Mouse (Mus musculus) retina, adult 2 months (tissue): ENCODE measurements around the gene Gpc6.

ENCODE experiments used
- DNase-seq: peaks from one replicate; pipeline ENCODE4 v3.0.0-alpha.2; 2012; ENCODE audit warnings: low read depth, low spot score

The Gpc6 gene

DNA sequence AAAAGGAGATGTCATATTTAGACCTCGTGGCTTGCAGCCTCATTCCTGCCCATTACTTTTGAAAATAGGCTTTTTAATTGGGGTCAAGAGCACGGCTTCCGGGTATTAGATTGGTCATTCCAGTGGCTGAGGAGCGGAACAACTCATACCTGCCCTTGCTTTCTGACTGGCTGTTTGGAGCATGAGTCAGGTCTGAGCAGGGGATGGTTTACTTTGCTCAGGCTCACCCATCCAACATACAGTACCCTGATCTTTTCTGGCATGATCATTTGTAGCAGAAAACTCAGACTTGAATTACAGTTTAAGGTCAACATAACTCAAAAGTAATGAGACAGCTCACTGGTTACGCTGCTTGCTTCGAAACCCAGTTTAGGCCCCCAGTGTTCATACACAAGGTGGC is 1068.7 kb downstream of the Gpc6 start:
- DNase-seq = no peak

DNA sequence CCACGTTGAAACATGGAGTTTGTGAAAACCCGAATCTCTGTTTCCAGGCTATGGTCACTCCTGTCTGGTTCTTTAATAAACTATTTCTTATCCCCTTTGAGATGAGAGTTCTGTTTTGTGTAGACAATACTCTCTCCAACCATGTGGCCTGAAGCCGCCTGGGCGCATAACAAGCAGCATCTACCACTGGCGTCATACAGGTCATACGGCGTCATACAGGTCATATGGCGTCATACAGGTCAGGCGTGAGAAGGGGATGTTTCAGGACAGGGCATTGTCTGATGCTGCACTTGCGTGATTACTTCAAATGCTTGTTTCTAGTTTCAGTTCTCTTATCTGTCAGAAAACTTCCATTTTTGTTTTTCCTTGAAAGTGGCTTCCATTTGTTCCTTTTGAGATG is 1079.3 kb downstream of the Gpc6 start:
- no peak for DNase-seq

DNA sequence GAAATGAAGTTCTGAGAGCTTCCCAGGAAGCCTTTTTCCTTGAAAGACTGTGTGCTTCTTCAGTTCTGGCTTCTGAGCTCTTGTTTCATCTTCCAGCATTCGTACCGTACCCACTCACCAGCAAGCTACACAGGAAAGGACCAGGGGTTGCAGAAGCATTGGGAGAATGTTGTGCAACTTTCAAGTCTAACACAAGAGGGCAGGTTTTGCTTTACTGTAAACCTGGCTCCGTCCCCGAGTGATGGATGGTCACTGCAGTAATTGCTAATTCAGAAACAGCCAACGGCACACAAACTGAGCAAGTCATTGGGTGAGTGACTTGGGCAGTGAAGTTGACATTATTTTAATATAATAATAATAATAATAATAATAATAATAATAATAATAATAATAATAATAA is 1080.6 kb downstream of the Gpc6 start:
- DNase-seq = peak; percentile 45

DNA sequence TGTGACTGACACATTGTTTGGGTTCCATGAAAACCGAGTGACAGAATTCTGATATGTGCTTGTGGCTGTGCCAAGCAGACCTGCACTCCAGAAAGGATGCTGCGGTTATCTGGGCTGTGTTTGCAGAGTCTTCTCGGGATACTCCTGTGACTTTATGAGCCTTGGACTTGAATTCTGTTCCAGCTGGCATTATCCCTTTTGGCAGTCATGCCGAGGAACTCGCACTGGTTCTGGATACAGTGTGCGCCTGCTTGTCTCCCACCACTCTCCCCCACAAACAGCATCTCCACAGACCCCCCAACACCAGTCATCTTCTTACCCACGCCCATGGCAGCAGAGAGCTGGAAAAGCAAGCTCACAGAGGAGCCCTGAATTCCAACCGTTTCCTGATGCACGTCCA is 1084.4 kb downstream of the Gpc6 start:
- DNase-seq = no peak

DNA sequence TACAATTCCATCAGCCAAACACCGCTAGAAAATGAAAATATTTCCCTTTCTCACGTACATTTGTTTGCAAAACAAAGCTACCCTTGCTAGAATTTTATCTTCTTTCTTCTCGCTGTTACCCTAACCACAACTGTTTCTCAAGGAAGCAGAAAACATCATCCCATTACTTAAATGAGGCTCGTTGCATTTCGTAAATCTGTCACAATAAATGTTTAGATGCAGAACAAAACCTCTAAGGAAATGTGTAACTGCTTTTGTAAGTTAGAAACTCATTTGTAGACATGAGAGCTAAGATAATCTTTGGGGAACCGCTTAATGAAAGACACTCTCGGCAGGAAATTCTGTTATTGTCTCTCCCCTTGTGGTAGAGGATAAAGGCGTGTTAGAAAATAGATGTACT is 1088.1 kb downstream of the Gpc6 start:
- DNase-seq = no peak

DNA sequence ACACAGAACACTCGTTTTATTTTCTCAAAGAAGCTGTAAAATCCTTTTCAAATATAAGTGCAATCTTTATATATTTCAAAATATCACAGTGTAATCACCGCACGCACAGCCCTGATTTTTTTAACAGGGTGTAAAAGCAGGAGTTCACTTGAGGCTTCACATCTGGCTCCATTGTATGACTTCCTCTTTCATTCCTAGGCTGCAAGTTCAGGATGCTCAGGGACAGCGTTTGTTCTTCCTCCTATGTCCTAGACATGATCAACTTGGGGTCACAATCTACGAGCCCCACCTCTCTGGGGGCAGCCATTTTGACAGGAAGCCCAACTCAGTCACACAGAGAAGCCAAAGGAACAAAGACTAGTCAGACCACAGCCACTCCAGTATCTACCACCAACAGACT is 1094.2 kb downstream of the Gpc6 start:
- no peak for DNase-seq

DNA sequence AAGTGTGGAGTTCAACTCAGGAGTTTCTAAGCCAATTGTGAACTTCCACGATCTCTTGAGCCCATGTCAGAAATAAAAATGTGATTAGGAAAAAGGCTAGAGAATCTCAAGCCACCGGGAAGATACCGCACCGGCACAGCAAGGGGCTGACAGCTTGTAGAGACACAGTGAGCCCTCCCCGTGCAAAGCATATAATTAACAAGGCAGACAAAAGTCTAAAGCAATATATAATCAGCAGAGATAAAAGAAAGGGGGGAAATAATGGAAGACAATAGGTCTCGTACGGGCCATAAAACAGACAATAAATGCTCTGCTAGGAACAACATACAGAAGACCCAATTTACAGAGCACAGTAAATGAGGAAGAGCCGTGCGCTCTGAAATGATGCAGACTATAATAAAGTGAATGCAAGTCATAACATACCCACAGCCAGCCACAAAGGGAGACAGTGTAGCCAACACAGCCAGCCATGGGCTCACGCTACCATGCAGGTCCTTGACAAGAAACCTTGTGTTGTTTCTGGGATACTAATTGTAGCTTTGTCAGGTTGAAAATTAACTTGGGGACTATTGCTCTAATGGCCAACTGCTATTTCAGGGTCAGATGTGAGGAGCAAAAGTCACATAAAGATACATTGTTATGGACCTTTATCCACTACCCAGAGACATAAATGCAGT is 1096.9 kb downstream of the Gpc6 start:
- DNase-seq = no peak
